Mouse (Mus musculus): ENCODE measurements around the gene Zfand2b. TPM values are rescaled to one million over a fixed set of nuclear protein-coding genes. Genes with fewer than 3 reads are reported as not detected.

The Zfand2b gene
- polyA plus RNA-seq, 1 experiment from 2014 or later: 36.7 TPM

- Histone ChIP-seq H3K4me3 (replicated peaks; ENCODE audit: low read length) (no peak overlapping the region), H3K27me3 (ENCODE audit: control insufficient read depth, insufficient read depth, low read length) (no peaks in the 10 kb centered on the region), H3K9me3 (ENCODE audit: control insufficient read depth, low read length) (no peaks in the 10 kb centered on the region), H3K4me2 (replicated peaks) (no peak overlapping the region), H3K36me3 (replicated peaks; ENCODE audit: control insufficient read depth, insufficient read depth) (peaks cover 86% of the 10 kb centered on the region), H3K27ac (no peak overlapping the region), H3K9ac (no peak overlapping the region), H3K4me1 (replicated peaks; ENCODE audit: control insufficient read depth, insufficient read depth, low read length) (peaks cover 6% of the 10 kb centered on the region; the same call in 1 of the 2 replicates)
- DNase-seq (ENCODE audit: low spot score) (no peak), ATAC-seq (ENCODE audit: low FRiP score) (no peak)
- WGBS: 93% methylated on average over 11 of the region's 11 CpGs
Observed at GRCm38 (mm10) chr1:75185495-75185894, 17.0 kb downstream of the Zfand2b start.

DNA sequence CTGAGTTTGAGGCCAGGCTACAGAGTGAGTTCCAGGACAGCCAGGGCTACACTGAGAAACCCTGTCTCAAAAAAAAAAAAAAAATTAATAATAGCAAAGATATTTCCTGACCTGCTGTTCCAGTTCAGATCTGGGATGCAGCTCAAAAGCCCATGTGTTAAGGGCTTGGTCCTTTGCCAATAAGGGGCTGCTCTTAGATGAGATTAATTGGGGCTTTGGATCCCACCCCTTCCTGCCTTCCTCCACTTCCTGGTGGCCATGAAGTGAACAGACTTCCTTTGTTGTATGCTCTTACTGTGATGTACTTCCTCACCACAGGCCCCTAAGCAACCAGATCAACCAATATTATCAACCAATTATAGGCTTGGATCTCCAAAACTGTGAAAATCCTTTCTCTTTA, 18.7 kb downstream of the Zfand2b start:
- Histone ChIP-seq H3K4me1 (replicated peaks; ENCODE audit: control insufficient read depth, insufficient read depth, low read length) (peaks cover 13% of the 10 kb centered on the region), H3K27me3 (ENCODE audit: control insufficient read depth, insufficient read depth, low read length) (no peaks in the 10 kb centered on the region), H3K4me3 (replicated peaks; ENCODE audit: low read length) (no peak overlapping the region), H3K9me3 (ENCODE audit: control insufficient read depth, low read length) (no peaks in the 10 kb centered on the region), H3K36me3 (replicated peaks; ENCODE audit: control insufficient read depth, insufficient read depth) (peaks cover 77% of the 10 kb centered on the region), H3K4me2 (replicated peaks) (no peak overlapping the region), H3K9ac (no peak overlapping the region), H3K27ac (no peak overlapping the region)
- ATAC-seq (ENCODE audit: low FRiP score) (no peak), DNase-seq (ENCODE audit: low spot score) (no peak)

- no peak overlapping the region for H3K4me3 ChIP-seq (replicated peaks; ENCODE audit: low read length)
- no peak overlapping the region for H3K4me2 ChIP-seq (replicated peaks)
- DNase-seq (ENCODE audit: low spot score) (no peak), ATAC-seq (ENCODE audit: low FRiP score) (no peak)
- H3K4me1 ChIP-seq (replicated peaks; ENCODE audit: control insufficient read depth, insufficient read depth, low read length): peaks cover 20% of the 10 kb centered on the region
- H3K27me3 ChIP-seq (ENCODE audit: control insufficient read depth, insufficient read depth, low read length): no peaks in the 10 kb centered on the region
- no peak overlapping the region for H3K9ac ChIP-seq
- no peak overlapping the region for H3K27ac ChIP-seq
- H3K9me3 ChIP-seq (ENCODE audit: control insufficient read depth, low read length): no peaks in the 10 kb centered on the region
- 98% methylated on average over 2 of the region's 2 CpGs for WGBS
- peaks cover 68% of the 10 kb centered on the region for H3K36me3 ChIP-seq (replicated peaks; ENCODE audit: control insufficient read depth, insufficient read depth)
Observed at GRCm38 (mm10) chr1:75187914-75188483, 19.6 kb downstream of the Zfand2b start.

GRCm38 (mm10) chr1:75190577-75190976, 22.1 kb downstream of the Zfand2b start:
- H3K4me2 ChIP-seq (replicated peaks): peak overlapping the region; percentile 92
- ATAC-seq (ENCODE audit: low FRiP score) (no peak), DNase-seq (ENCODE audit: low spot score) (no peak)
- H3K4me1 ChIP-seq (replicated peaks; ENCODE audit: control insufficient read depth, insufficient read depth, low read length): peaks cover 26% of the 10 kb centered on the region
- peaks cover 49% of the 10 kb centered on the region for H3K36me3 ChIP-seq (replicated peaks; ENCODE audit: control insufficient read depth, insufficient read depth)
- 76% methylated on average over 2 of the region's 2 CpGs for WGBS
- 0 out of 2 replicates have a peak overlapping the region, but pooled peaks have one; percentile 89 for H3K9ac ChIP-seq
- H3K27ac ChIP-seq: no peak overlapping the region
- no peaks in the 10 kb centered on the region for H3K27me3 ChIP-seq (ENCODE audit: control insufficient read depth, insufficient read depth, low read length)
- no peak overlapping the region for H3K4me3 ChIP-seq (replicated peaks; ENCODE audit: low read length)
- H3K9me3 ChIP-seq (ENCODE audit: control insufficient read depth, low read length): no peaks in the 10 kb centered on the region

- 43% methylated on average over 5 of the region's 5 CpGs for WGBS
- ATAC-seq (ENCODE audit: low FRiP score) (no peak), DNase-seq (ENCODE audit: low spot score) (no peak)
- no peaks in the 10 kb centered on the region for H3K9me3 ChIP-seq (ENCODE audit: control insufficient read depth, low read length)
- peak overlapping the region; percentile 89 for H3K9ac ChIP-seq
- H3K4me2 ChIP-seq (replicated peaks): peak overlapping the region; percentile 92
- H3K36me3 ChIP-seq (replicated peaks; ENCODE audit: control insufficient read depth, insufficient read depth): peaks cover 49% of the 10 kb centered on the region
- H3K27ac ChIP-seq: peak overlapping the region; percentile 96
- H3K27me3 ChIP-seq (ENCODE audit: control insufficient read depth, insufficient read depth, low read length): no peaks in the 10 kb centered on the region
- peak overlapping the region; percentile 78 for H3K4me3 ChIP-seq (replicated peaks; ENCODE audit: low read length)
- H3K4me1 ChIP-seq (replicated peaks; ENCODE audit: control insufficient read depth, insufficient read depth, low read length): peaks cover 26% of the 10 kb centered on the region
Observed at GRCm38 (mm10) chr1:75191258-75191621, 22.8 kb downstream of the Zfand2b start.

DNA sequence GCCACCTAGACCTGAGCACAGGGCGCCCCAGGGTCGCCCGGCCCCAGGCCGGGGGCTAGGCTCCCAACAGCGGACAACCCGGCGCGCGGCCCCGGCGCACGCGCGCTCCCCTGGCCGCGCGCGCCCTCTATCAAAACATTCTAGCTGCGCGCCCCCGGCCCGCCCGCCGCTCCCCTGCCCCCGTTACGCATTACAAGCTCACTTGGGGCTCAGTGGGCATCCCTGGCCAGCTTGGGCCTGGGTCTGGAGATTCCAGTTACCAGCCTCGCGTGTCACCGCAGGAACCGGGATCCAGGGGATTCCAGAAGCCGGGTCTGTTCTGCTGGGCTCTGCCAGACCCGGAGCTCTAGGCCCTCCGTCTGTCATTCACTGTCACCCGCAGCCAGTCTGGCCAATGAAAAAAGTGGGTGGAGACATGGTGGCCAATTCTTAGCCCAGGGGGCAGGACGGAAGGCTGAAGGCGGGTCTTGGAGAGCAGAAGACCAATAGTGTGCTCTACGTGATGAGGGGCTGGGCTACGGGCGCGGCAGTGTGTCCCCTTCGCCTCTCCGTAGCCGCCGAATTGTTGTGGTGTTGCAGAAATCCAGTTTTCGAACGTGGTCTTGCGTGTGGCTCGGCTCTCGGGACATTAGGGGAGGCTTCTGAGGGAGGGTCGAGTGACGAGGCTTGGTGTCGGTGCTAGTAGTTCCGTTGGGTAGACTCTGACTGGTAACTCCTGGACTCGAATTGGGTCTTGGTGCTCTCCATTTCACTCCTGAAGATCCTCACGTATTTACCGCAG, 23.4 kb downstream of the Zfand2b start, which contains the start of the genes Ankzf1 and Atg9a:
TSS of gene Ankzf1 (plus strand) at position 530 of the 781 bp plus-strand sequence.
TSS of gene Atg9a (minus strand) at position 575 of the 781 bp plus-strand sequence.
- peaks cover 26% of the 10 kb centered on the region for H3K4me1 ChIP-seq (replicated peaks; ENCODE audit: control insufficient read depth, insufficient read depth, low read length)
- H3K27ac ChIP-seq: peak within 1 kb of the TSS; percentile 96
- peak within 1 kb of the TSS; percentile 89 for H3K9ac ChIP-seq
- no peaks in the 10 kb centered on the region for H3K27me3 ChIP-seq (ENCODE audit: control insufficient read depth, insufficient read depth, low read length)
- H3K4me3 ChIP-seq (replicated peaks; ENCODE audit: low read length): peak within 1 kb of the TSS; percentile 78
- WGBS: under 1% methylated on average over 54 of the region's 56 CpGs
- DNase-seq (ENCODE audit: low spot score) (peak; percentile 93), ATAC-seq (ENCODE audit: low FRiP score) (peak; percentile 99)
- H3K4me2 ChIP-seq (replicated peaks): peak within 1 kb of the TSS; percentile 99
- no peaks in the 10 kb centered on the region for H3K9me3 ChIP-seq (ENCODE audit: control insufficient read depth, low read length)
- H3K36me3 ChIP-seq (replicated peaks; ENCODE audit: control insufficient read depth, insufficient read depth): peaks cover 49% of the 10 kb centered on the region

DNA sequence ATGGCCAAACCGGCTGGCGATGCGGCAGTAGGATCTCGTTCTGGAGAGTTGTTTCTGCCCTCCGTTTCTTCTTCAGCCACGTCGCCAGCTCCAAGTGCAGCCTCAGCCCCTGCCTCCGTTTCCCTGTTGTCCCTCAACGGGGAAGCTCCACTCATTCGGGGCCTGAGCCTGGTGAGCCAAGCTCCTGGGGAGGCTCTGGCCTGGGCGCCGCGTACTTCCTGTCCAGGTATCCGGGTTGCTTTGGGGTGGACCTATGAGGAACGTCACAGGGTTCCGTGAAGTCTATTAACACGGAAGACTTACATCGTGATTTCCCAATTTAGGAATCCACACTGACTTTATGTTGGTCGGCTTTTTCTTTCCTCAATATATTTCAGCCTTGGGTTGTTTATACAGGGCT, 24.0 kb downstream of the Zfand2b start:
- WGBS: under 1% methylated on average over 19 of the region's 19 CpGs
- Histone ChIP-seq H3K27ac (peak overlapping the region; percentile 88), H3K27me3 (ENCODE audit: control insufficient read depth, insufficient read depth, low read length) (no peaks in the 10 kb centered on the region), H3K9me3 (ENCODE audit: control insufficient read depth, low read length) (no peaks in the 10 kb centered on the region), H3K4me2 (replicated peaks) (peak overlapping the region; percentile 99), H3K4me3 (replicated peaks; ENCODE audit: low read length) (peak overlapping the region; percentile 78), H3K9ac (peak overlapping the region; percentile 82), H3K4me1 (replicated peaks; ENCODE audit: control insufficient read depth, insufficient read depth, low read length) (peaks cover 26% of the 10 kb centered on the region), H3K36me3 (replicated peaks; ENCODE audit: control insufficient read depth, insufficient read depth) (peaks cover 48% of the 10 kb centered on the region)
- peak; percentile 28 for DNase-seq (ENCODE audit: low spot score)
- ATAC-seq (ENCODE audit: low FRiP score): no peak

DNA sequence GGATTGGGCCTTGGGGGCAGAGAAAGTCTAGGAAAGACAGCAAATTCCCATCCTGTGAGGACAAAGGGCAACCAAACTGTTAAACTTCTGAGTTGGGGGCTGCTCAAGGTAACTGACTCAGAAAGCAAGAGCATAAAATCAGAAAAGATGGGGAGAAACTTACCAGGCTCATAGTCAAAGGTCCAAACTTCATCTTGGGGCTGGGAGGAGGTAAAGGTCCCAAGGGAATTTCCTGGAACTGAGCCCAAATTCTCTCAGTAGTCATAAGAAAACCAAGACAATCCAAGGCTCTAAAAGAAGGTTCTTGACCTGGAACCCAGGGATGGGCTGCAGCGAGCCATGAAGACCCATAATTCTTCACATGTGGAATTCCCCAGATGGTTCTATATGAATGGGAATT, 32.8 kb downstream of the Zfand2b start:
- ATAC-seq (ENCODE audit: low FRiP score) (no peak), DNase-seq (ENCODE audit: low spot score) (no peak)
- 90% methylated on average over 1 of the region's 1 CpGs for WGBS
- Histone ChIP-seq H3K9me3 (ENCODE audit: control insufficient read depth, low read length) (no peaks in the 10 kb centered on the region), H3K4me2 (replicated peaks) (no peak overlapping the region), H3K9ac (no peak overlapping the region), H3K4me1 (replicated peaks; ENCODE audit: control insufficient read depth, insufficient read depth, low read length) (no peaks in the 10 kb centered on the region), H3K27me3 (ENCODE audit: control insufficient read depth, insufficient read depth, low read length) (no peaks in the 10 kb centered on the region), H3K36me3 (replicated peaks; ENCODE audit: control insufficient read depth, insufficient read depth) (peaks cover 31% of the 10 kb centered on the region), H3K4me3 (replicated peaks; ENCODE audit: low read length) (no peak overlapping the region), H3K27ac (no peak overlapping the region)

GRCm38 (mm10) chr1:75208967-75209678, 40.7 kb downstream of the Zfand2b start:
- 14% methylated on average over 34 of the region's 34 CpGs for WGBS
- Histone ChIP-seq H3K9ac (peak overlapping the region; percentile 52), H3K4me3 (replicated peaks; ENCODE audit: low read length) (peak overlapping the region; percentile 25), H3K9me3 (ENCODE audit: control insufficient read depth, low read length) (no peaks in the 10 kb centered on the region), H3K4me1 (replicated peaks; ENCODE audit: control insufficient read depth, insufficient read depth, low read length) (peaks cover 28% of the 10 kb centered on the region), H3K27ac (no peak overlapping the region), H3K4me2 (replicated peaks) (peak overlapping the region; percentile 93), H3K36me3 (replicated peaks; ENCODE audit: control insufficient read depth, insufficient read depth) (peaks cover 22% of the 10 kb centered on the region), H3K27me3 (ENCODE audit: control insufficient read depth, insufficient read depth, low read length) (no peaks in the 10 kb centered on the region)
- DNase-seq (ENCODE audit: low spot score) (no peak), ATAC-seq (ENCODE audit: low FRiP score) (no peak)
